ENCODE assay signal across 24 mouse cellular contexts in the genomic region with DNA sequence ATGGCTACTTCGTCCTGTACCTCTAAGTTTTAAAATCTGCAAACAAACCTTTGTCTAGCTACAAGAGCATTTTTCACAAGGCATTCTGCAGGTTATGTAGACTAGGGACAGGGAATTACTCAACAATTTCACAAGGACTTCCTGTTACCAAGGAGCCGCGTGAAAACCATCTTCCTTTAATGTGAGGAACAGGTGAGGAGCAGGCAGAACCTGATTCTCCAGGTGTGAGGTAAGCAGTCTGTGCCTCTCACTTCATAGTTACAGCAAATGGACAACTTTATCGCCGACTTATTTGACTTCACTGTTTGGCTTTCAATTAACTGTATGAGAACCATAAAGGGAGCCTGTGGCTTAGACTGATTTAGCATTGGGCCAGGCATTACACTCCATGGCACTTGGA. TPM values are rescaled to one million over a fixed set of nuclear protein-coding genes. Genes with fewer than 3 reads are reported as not detected.
DNase-seq lines count a peak whose midpoint lies in the region; ATAC-seq lines count a peak whose summit lies in the region.
"Had no signal": no experiment of that assay in that cellular context is flagged by ENCODE, and none has a peak within 500 bp of the region (broad histone marks: within the 10 kb centered on the region; RNA-seq: fewer than 3 reads in every experiment).

A gene (plus strand): TSS at position 186 of the 400 bp plus-strand sequence.

- no peak within 1 kb of the TSS for H3K27ac ChIP-seq in intestine, embryonic 15.5 days
- H3K27ac ChIP-seq in lung, embryonic 16.5 days (ENCODE audit: low read length): peak within 1 kb of the TSS; percentile 82
- H3K27ac ChIP-seq in kidney, embryonic 14.5 days (ENCODE audit: low read depth, low read length): no peak within 1 kb of the TSS
- H3K27ac ChIP-seq: heart, adult 2 months; hindbrain, embryonic 12.5 days; liver, embryonic 12.5 days had no signal

- no peaks in the 10 kb centered on the region for H3K9me3 ChIP-seq in intestine, embryonic 15.5 days
- H3K9me3 ChIP-seq in lung, embryonic 16.5 days (ENCODE audit: control insufficient read depth, low read length): no peaks in the 10 kb centered on the region
- H3K9me3 ChIP-seq in kidney, embryonic 14.5 days (ENCODE audit: control insufficient read depth, low read length): no peaks in the 10 kb centered on the region
- H3K9me3 ChIP-seq: hindbrain, embryonic 12.5 days; liver, embryonic 12.5 days; megakaryocyte, embryonic 14.5 days had no signal

- H3K9ac ChIP-seq in intestine, embryonic 15.5 days: no peak within 1 kb of the TSS
- H3K9ac ChIP-seq in lung, embryonic 16.5 days (ENCODE audit: low read length): no peak within 1 kb of the TSS; the same call in 1 of the 2 replicates
- no peak within 1 kb of the TSS for H3K9ac ChIP-seq in kidney, embryonic 14.5 days (ENCODE audit: low read depth, low read length)
- H3K9ac ChIP-seq: hindbrain, embryonic 12.5 days; liver, embryonic 12.5 days had no signal

- no peak within 1 kb of the TSS for H3K4me3 ChIP-seq in intestine, embryonic 15.5 days (replicated peaks)
- peak within 1 kb of the TSS; percentile 30 for H3K4me3 ChIP-seq in lung, embryonic 16.5 days (ENCODE audit: low read length)
- H3K4me3 ChIP-seq in kidney, embryonic 14.5 days (ENCODE audit: low read length): no peak within 1 kb of the TSS
- H3K4me3 ChIP-seq: heart, adult 2 months; hindbrain, embryonic 12.5 days; liver, embryonic 12.5 days; megakaryocyte, embryonic 14.5 days had no signal

- no peaks in the 10 kb centered on the region; the same call in 1 of the 2 replicates for H3K4me1 ChIP-seq in intestine, embryonic 15.5 days (replicated peaks)
- peaks cover 7% of the 10 kb centered on the region; the same call in 1 of the 2 replicates for H3K4me1 ChIP-seq in lung, embryonic 16.5 days (replicated peaks; ENCODE audit: control insufficient read depth, insufficient read depth, low read length)
- no peaks in the 10 kb centered on the region for H3K4me1 ChIP-seq in kidney, embryonic 14.5 days (ENCODE audit: control insufficient read depth, insufficient read depth, low read length)
- H3K4me1 ChIP-seq: hindbrain, embryonic 12.5 days had no signal

- no peaks in the 10 kb centered on the region for H3K27me3 ChIP-seq in intestine, embryonic 15.5 days (replicated peaks)
- no peaks in the 10 kb centered on the region for H3K27me3 ChIP-seq in lung, embryonic 16.5 days (ENCODE audit: control insufficient read depth, insufficient read depth, low read depth, low read length)
- no peaks in the 10 kb centered on the region for H3K27me3 ChIP-seq in kidney, embryonic 14.5 days (ENCODE audit: control insufficient read depth, insufficient read depth, low read length)
- H3K27me3 ChIP-seq: hindbrain, embryonic 12.5 days; liver, embryonic 12.5 days; megakaryocyte, embryonic 14.5 days had no signal

- 46% methylated on average over 5 of the region's 5 CpGs for WGBS in intestine, embryonic 15.5 days
- 38% methylated on average over 5 of the region's 5 CpGs for WGBS in lung, embryonic 16.5 days
- WGBS in kidney, embryonic 14.5 days: 86% methylated on average over 5 of the region's 5 CpGs

- DNase-seq in gonadal fat pad, adult 2 months (ENCODE audit: low read depth): peak; percentile 71
- DNase-seq in adrenal gland, postnatal 14 days: no peak
- DNase-seq: cerebellum, postnatal 14 days; embryo, embryonic 11 days; heart, adult 2 months; kidney, adult 8-10 months; kidney, postnatal 36 days; retina, postnatal 1 day; right cerebral cortex, postnatal 4 days; thymus, adult 18-20 months had no signal

- H3K36me3 ChIP-seq in intestine, embryonic 15.5 days: no peaks in the 10 kb centered on the region
- no peaks in the 10 kb centered on the region; the same call in 1 of the 2 replicates for H3K36me3 ChIP-seq in lung, embryonic 16.5 days (ENCODE audit: control insufficient read depth, insufficient read depth, low read length)
- H3K36me3 ChIP-seq in kidney, embryonic 14.5 days (ENCODE audit: control insufficient read depth, insufficient read depth, low read length): no peaks in the 10 kb centered on the region
- H3K36me3 ChIP-seq: hindbrain, embryonic 12.5 days; liver, embryonic 12.5 days had no signal

- H3K4me2 ChIP-seq in intestine, embryonic 15.5 days (replicated peaks): no peak within 1 kb of the TSS
- H3K4me2 ChIP-seq in lung, embryonic 16.5 days (ENCODE audit: low read depth, low read length): peak within 1 kb of the TSS; percentile 11
- H3K4me2 ChIP-seq in kidney, embryonic 14.5 days (replicated peaks; ENCODE audit: low read depth, low read length): no peak within 1 kb of the TSS
- H3K4me2 ChIP-seq: hindbrain, embryonic 12.5 days; liver, embryonic 12.5 days had no signal

- ATAC-seq in intestine, embryonic 15.5 days: peak; percentile 94
- ATAC-seq in lung, embryonic 16.5 days (ENCODE audit: low read depth): peak; percentile 94
- ATAC-seq in megakaryocyte progenitor cell, adult 5-6 weeks (replicated peaks; ENCODE audit: poor library complexity): peak; percentile 46; the same call in 1 of the 2 replicates
- no peak for ATAC-seq in kidney, embryonic 14.5 days (ENCODE audit: low FRiP score, low TSS enrichment)
- ATAC-seq in cerebellum, adult (ENCODE audit: insufficient number of reproducible peaks, low FRiP score, low TSS enrichment): no peak
- no peak for ATAC-seq in erythroid progenitor cell, adult 5-6 weeks (replicated peaks; ENCODE audit: low FRiP score, poor library complexity, severe bottlenecking)
- ATAC-seq: liver, embryonic 12.5 days; midbrain, embryonic 16.5 days had no signal

RNA-seq across cellular contexts. Expression of the gene that starts here (rescaled TPM):
- polyA plus RNA-seq in gonadal fat pad, adult 2 months (2012; rRNA removed): 0.34 and 0.43 TPM in 2 replicates
- polyA plus RNA-seq in intestine, embryonic 15.5 days (2015; fragmentation: Nextera tagmentation; extraction: Ambion mirVana): 0.51 and 0.52 TPM in 2 replicates
- 4.2 and 5.0 TPM in 2 replicates for polyA plus RNA-seq in lung, embryonic 16.5 days (2015; fragmentation: Nextera tagmentation; extraction: Ambion mirVana)
- not detected in 2 replicates for total RNA-seq in megakaryocyte progenitor cell, adult 5-6 weeks (2015)
- not detected in 2 replicates for total RNA-seq in megakaryocyte progenitor cell, adult 5-6 weeks (2017)
- polyA plus RNA-seq in kidney, embryonic 14.5 days (2014; fragmentation: Nextera tagmentation; extraction: Ambion mirVana): 0.38 and 0.63 TPM in 2 replicates
- total RNA-seq in adrenal gland, postnatal 14 days (2021): not detected in 2 replicates
- total RNA-seq in erythroid progenitor cell, adult 5-6 weeks (2015; ENCODE audit: low replicate concordance): not detected in 2 replicates
- not detected in 2 replicates for total RNA-seq in erythroid progenitor cell, adult 5-6 weeks (2017; ENCODE audit: low replicate concordance)
- total RNA-seq: ES-E14; gastrocnemius, adult 8-10 months; heart, adult 2 months; layer of hippocampus, postnatal 14 days; left cerebral cortex, postnatal 14 days had no signal

Comparison
In these comparisons a context has a peak if more than half of its experiments do, and no peak if none do; other contexts are left out.
1. Peak in DNase-seq in gonadal fat pad, adult 2 months; RNA of the gene not detected or under 1 TPM.
2. Peak in ATAC-seq in intestine, embryonic 15.5 days; RNA of the gene not detected or under 1 TPM.
3. Peak in ATAC-seq in megakaryocyte progenitor cell, adult 5-6 weeks; RNA of the gene not detected or under 1 TPM.